Mouse (Mus musculus): Measurements from ENCODE around the gene Prom1.

Prom1 gene

DNA sequence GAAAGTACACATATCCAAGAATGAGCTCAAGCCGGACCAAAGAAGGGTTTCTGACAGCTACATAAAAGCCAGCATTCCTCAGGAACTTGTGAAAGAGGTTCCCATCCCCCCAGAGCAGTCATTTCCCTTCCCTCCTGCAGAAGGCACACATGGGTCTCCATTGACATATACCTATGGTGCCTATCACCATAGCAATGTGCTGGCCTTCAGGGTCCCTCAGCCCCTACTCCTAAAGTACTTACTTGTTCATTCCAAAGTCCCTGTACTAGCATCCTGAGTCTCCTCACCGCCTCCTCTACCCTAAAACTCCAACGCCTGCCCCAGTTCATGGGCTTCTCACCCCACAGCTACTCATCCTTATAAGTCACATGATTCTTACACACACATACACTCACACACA, 60.8 kb downstream of the Prom1 start:
- TF ChIP-seq GATA4 (IDR thresholded peaks at IDR 0.05; ENCODE audit: insufficient replicate concordance, low read length), result no peak

DNA sequence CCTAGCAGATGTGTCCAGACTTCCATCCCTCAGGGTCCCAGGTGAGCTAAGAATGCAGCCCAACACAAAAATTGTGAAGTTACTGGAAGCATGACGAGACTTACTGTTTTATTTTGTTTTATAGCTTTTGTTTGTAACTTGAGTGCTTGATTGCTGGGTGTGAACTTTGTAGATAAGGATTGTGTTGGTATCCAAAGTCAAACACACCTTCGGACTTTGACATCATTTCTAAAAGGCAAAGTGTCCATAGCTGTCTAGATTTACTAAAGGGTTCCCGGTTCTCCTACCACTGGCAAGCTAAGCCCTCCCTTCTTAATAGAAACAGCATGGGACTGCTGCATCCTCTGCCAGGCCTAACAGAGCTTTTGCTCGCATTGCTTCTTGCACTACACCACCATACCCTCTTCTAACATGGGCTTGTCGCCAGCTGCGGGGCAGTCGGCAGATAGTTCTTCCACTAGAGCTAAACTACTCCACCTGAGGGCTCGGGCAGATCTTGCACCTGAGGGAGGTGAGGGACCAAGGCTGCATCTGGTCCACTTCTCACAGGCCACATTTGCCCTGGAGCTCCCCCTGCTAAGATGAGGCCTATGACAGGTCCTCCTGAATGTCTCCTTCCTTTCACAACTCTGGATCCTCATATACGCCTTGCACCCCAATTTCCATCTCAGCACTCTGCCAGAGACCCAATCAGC, 103.4 kb downstream of the Prom1 start:
- TF ChIP-seq GATA4 (IDR thresholded peaks at IDR 0.05; ENCODE audit: insufficient replicate concordance, low read length), result peak; percentile 77

DNA sequence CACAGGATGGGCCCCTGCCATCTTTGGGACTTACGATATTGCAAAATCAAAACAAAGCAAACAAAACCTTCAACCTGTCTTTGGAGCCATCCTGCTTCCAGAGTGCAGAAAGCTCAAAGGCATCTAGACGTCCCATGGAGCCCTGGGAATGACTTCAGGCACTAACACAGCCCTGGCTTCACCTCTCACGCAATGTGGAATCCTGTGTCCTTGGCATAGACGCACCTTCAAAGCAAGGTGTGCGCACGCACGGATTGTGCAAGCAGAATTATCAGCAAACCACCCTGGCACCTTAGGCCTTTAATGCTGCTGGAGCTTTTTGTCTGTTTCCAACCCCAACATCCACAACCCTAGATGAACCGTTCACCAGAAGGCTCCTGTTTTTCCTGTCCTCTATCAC, 104.2 kb downstream of the Prom1 start:
- TF ChIP-seq GATA4 (IDR thresholded peaks at IDR 0.05; ENCODE audit: insufficient replicate concordance, low read length), result peak; percentile 69; the same call in 1 of the 2 replicates

DNA sequence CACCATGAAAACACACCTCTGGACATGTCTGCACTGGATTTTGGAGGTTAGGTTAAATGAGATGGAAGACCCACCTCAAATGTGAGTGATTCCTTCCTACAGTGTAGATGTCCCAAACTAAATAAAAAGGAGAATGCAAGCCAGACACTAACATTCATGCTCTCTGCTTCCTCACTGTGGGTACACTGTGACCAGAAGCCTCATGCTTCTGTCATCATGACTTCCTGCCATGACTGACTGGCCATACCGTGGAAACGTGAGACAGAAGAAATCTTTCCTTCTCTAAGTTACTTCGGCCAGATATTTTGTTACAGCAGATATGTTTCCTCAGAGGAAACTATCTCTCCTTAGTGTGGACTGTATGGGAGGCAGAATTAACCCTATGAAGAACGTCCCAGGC, 105.7 kb downstream of the Prom1 start:
- TF ChIP-seq GATA4 (IDR thresholded peaks at IDR 0.05; ENCODE audit: insufficient replicate concordance, low read length), result no peak

DNA sequence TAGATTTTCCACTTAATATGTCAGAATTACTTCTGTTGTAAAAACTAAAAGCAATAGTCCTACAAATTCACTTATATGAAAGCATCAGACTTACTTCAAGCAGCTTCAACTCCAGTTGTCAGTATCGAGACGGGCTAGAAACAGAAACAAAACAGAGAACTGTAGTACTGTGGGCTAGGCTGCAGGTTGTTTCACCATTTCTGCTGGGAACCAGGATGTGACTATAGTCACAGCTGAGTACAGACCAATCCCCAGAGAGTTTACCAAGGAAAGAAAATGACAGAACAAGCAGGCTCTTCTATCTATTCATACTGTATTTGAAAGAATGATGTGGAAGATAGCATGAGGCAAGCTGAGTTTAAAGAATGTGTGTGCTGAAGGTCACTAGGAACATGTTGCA, 106.9 kb downstream of the Prom1 start:
- TF ChIP-seq GATA4 (IDR thresholded peaks at IDR 0.05; ENCODE audit: insufficient replicate concordance, low read length), result no peak

DNA sequence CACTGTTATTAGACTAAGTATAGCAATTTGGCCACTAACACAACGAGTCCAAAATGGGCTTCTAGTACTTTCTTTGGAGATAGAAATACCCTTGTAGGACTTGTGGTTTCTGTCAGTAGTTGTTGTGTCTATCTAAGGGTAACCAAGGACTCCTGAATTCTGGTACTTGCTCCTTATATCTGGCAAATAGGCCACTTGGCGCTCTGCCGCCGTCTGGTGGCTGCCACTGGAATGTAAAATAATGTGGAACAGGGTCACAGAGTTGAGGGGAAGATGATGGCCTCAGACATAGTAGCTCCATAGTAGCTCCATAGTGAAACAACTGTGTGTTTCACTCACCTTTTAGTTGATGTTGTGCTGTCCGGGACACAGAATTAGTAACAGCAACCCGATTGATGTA, 111.5 kb downstream of the Prom1 start:
- no peak for TF ChIP-seq GATA4 (IDR thresholded peaks at IDR 0.05; ENCODE audit: insufficient replicate concordance, low read length)

DNA sequence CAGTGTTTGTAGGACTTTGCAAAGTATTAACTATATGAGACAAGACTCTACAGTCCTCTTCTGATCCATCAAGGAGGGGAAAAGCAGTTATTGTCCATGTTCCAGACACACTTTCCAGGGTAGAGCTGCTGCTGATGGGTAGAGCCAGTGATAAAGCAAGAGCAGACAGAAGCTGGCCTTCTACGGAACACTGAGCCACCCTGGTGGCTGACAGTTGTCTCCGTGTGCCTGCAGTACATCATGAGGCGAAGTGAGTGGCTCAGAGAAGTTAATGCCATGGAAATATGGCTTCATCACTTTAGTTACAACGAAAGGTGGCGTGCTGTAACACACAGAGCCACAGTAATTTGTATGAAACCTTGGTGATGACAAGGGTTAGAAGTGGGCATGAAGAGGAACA, 112.8 kb downstream of the Prom1 start:
- no peak for TF ChIP-seq GATA4 (IDR thresholded peaks at IDR 0.05; ENCODE audit: insufficient replicate concordance, low read length)

DNA sequence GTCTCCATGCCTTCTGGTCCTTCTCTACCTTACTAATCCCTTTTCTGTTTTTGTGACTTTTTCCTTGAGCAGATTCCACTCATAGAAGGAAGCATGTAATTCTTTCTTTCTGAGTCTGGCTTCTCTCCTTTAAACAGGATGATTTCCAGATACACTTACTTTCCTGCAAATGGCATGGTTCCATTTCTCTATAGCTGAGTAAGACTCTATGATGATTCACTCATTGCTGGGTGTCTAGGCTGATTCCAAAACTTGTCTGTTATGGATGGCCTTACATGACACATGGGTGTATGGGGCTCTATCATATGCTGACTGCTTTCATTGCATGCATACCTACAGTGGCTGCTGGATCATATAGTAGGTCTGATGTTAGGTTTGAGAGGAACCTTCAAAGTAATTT, 115.6 kb downstream of the Prom1 start:
- TF ChIP-seq GATA4 (IDR thresholded peaks at IDR 0.05; ENCODE audit: insufficient replicate concordance, low read length), result no peak

DNA sequence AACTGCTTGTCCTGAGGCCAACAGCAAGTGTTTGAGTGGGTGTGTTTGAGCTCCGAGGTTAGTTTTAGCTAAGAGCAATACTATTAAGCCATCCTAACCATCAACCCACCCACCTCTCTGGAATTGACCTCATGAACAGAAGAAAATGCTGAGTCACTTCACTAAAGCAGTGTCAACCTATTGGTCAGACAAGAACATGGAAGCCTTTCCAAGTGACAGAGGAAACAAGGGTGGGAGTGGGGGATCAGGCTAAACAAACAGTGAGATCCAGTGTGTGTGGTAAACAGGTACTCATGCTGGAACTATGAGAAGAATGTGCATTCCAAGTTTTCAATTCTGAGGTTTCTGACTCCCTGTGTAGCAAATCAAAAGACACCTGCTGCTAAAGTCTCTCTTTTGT, 118.9 kb downstream of the Prom1 start:
- TF ChIP-seq GATA4 (IDR thresholded peaks at IDR 0.05; ENCODE audit: insufficient replicate concordance, low read length), result no peak

DNA sequence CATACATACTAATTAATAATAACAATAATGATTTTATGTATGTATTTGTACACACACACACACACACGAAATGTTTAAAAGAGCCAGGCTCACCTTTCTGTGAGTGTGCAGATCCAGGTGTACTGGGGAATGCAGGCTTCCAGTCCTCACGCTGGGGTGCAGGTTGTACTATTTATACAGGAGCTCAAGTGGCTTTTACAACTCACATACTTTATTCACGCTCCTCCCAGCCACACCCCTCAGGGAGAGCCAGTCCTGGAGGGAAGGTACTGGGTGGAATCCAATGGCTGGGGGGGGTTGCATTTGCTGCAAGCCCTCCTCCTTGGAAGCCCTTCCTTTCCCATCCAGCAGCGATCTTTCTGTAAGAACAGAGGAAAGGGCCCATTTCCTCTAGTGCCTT, 120.2 kb downstream of the Prom1 start, which contains the start of gene Fgfbp1:
Fgfbp1 (minus strand) TSS at position 160 of the 400 bp plus-strand sequence.
- no peak for TF ChIP-seq GATA4 (IDR thresholded peaks at IDR 0.05; ENCODE audit: insufficient replicate concordance, low read length)

DNA sequence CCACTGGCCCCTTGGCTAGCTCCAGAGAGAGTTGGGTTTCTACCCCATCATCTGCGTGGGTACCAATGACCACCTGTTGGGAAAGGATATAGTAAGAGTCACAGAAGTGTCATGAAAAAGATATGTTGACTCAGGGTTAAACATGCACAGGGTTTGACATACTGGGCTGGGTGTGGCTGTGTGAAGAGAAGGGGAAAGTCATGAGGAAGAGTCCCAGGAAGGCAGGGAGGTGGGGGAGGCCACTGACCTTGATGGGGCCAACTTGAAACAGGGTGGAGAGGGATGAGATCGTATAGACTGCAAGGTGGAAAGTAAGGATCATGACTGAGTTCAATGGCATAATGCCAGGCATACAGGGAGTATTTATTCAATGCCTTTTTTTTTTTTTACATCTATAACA, 121.4 kb downstream of the Prom1 start:
- TF ChIP-seq GATA4 (IDR thresholded peaks at IDR 0.05; ENCODE audit: insufficient replicate concordance, low read length), result no peak

DNA sequence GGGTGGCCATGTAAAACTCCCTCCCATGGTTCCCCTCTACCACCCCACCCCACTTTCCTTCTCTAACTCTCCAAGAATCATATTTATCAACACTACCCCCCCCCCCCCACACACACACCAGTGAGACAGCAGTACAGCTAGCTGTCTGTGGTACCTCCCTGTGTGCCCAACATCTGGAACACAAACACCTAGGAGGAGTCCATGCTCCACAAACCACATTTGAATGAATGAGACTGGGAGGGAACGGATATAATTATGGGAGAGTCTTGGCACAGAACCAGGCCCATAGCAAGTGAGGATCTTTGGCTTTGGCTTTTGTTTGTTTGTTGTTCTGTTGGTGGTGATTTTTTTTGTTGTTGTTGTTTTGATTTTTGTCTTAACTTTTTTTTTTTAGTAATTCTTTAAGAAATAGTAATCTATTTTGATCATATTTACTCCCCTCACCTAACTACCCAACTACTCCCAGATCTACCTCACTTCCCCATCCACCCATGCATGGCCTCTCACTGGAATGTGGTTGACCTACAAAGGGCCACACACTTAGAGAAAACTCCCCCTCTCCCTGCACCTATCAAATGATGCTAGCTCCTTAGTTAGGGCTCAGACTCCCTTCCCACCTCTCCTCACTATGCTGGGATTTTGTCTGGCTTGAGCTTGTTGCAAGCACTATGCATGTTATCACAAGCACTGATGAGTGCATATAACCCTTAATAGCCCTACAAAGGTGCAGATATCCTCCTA, 124.8 kb downstream of the Prom1 start:
- no peak for TF ChIP-seq GATA4 (IDR thresholded peaks at IDR 0.05; ENCODE audit: insufficient replicate concordance, low read length)

DNA sequence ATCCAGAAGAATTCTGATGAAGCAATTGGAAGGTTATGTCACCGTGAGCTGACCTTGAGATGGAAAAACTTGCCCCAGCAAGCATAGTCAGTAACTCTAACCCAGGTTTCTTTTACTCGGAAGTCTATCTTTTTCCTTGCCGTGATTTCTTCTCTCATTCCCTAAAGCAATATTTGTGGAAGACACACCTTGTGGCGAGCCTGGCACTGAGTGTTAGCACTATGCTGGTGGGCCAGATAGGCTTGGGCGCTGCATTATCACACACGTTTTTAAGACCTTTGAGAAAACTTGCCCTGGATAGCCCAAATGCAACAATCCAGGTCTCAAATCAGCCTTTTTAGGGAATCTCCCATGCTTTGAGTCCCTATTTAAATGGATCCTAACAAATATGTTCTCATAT, 127.7 kb downstream of the Prom1 start:
- TF ChIP-seq GATA4 (IDR thresholded peaks at IDR 0.05; ENCODE audit: insufficient replicate concordance, low read length), result no peak

DNA sequence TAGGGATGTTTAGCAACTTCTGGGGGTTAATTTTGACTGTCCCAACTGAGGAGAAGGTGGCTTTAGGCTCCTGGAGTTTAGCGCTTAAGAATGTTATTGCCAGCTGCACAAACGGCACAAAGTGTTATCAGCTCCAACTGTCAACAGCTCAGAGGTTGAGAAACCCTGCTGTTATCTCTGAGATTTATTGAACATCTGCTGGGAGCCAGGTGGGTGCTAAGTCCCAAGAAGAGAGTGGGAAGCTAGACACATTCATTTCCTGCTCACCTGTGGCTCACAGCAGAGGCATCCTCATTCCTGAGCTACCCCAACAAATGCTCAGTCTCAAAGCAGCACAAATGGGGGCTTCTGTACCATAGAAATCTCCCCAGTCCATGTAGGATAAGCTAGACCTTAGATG, 130.7 kb downstream of the Prom1 start:
- TF ChIP-seq GATA4 (IDR thresholded peaks at IDR 0.05; ENCODE audit: insufficient replicate concordance, low read length), result peak; percentile 99

DNA sequence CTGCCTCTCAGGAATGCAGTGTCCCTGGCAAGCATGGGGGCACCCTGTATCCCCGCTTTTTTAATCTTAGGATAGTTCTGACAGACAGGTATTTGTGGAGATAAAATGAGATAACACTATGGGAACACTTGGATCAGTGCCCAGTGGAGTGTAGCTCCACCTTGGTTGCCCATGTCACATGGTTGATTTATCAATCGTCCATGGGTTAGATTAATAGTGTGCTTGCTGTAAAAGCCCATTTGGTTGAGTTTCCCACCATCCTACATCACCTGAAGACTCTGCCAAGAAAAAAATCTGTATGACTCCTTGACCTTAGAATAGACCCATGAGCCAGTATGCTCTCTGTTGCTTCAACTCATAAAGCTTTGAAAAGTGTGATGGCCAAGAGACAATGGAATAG, 131.3 kb downstream of the Prom1 start:
- no peak for TF ChIP-seq GATA4 (IDR thresholded peaks at IDR 0.05; ENCODE audit: insufficient replicate concordance, low read length)

DNA sequence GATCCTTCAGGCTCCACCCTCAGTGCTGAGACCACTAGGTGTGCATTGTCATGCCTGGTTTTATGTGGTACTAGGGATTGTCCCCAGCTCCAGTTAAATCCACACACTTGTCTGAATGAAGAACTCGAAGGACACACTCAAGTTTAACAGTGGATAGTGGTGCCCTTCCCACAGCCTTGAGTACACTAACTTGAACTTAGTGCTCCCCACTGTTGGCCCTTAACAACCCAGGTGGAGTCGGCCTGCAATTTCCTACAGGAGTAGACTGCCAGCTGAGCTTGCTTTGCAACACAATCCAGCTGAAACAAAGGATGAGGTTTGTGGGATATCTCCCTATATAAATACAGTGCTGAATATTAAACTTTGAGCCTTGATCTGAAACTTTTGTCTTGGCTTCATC, 133.2 kb downstream of the Prom1 start:
- TF ChIP-seq GATA4 (IDR thresholded peaks at IDR 0.05; ENCODE audit: insufficient replicate concordance, low read length), result no peak

DNA sequence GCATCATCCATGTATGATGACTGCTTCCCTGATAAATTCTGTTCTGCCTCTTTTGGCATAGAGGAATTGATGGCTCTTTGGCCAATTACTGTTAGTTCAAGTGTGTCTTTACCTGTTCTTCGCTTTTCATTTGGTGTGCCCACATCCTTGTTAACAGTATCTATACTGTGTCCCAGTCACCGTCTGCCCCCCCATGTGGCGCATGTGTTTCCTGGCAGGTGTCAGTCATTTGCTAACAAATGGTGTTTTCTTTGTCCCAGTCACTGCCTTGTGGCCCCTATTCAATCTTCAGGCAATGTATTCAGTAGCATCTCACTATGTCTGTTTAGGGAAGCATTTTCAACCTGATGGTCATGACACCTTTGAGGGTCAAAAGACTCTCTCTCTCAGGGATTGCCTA, 140.8 kb downstream of the Prom1 start:
- TF ChIP-seq GATA4 (IDR thresholded peaks at IDR 0.05; ENCODE audit: insufficient replicate concordance, low read length), result no peak
